Mouse (Mus musculus) heart, postnatal 0 days (tissue): Measurements from ENCODE around the gene Cldn22.

ENCODE experiments used
- CTCF ChIP-seq: IDR thresholded peaks from 2 replicates; pipeline ENCODE4 v1.5.1; 2016; ENCODE audit warnings: antibody characterized with exemption, control low read depth, low read depth
- EP300 ChIP-seq: IDR thresholded peaks from 2 replicates; pipeline ENCODE4 v1.6.1; 2016; ENCODE audit warnings: antibody characterized with exemption, low read depth

- TF ChIP-seq EP300 (no peak), CTCF (no peak)
Measured at GRCm38 (mm10) chr8:47851824-47852502, 27.7 kb downstream of the Cldn22 start.
